Comparison of ENCODE assay signal across 10 mouse cellular contexts in genomic region chr12:29534326-29534725, GRCm38 (mm10). TPM values are rescaled to one million over a fixed set of nuclear protein-coding genes. Genes with fewer than 3 reads are reported as not detected.
DNase-seq lines count a peak whose midpoint lies in the region; ATAC-seq lines count a peak whose summit lies in the region.
"Had no signal": no experiment of that assay in that cellular context is flagged by ENCODE, and none has a peak within 500 bp of the region (broad histone marks: within the 10 kb centered on the region; RNA-seq: fewer than 3 reads in every experiment).

No protein-coding gene starts in this region.

- H3K4me2 ChIP-seq in midbrain, embryonic 16.5 days (ENCODE audit: low read length): peak overlapping the region; percentile 75
- H3K4me2 ChIP-seq: liver, embryonic 13.5 days had no signal

- H3K27ac ChIP-seq in midbrain, embryonic 16.5 days (ENCODE audit: low read length): peak overlapping the region; percentile 96
- H3K27ac ChIP-seq: liver, embryonic 13.5 days had no signal

- 2% methylated on average over 6 of the region's 6 CpGs for WGBS in midbrain, embryonic 16.5 days

- peak; percentile 44 for ATAC-seq in midbrain, embryonic 16.5 days

- no peaks in the 10 kb centered on the region for H3K36me3 ChIP-seq in midbrain, embryonic 16.5 days (ENCODE audit: control insufficient read depth, insufficient read depth, low read length)
- H3K36me3 ChIP-seq: liver, embryonic 13.5 days had no signal

- no peaks in the 10 kb centered on the region for H3K9me3 ChIP-seq in midbrain, embryonic 16.5 days (replicated peaks; ENCODE audit: control insufficient read depth, low read length, poor library complexity, severe bottlenecking)
- H3K9me3 ChIP-seq: liver, embryonic 13.5 days had no signal

- peaks cover 20% of the 10 kb centered on the region for H3K4me1 ChIP-seq in midbrain, embryonic 16.5 days (ENCODE audit: control insufficient read depth, insufficient read depth, low read length)
- H3K4me1 ChIP-seq: liver, embryonic 13.5 days had no signal

- H3K4me3 ChIP-seq in midbrain, embryonic 16.5 days (ENCODE audit: low read depth, low read length): peak overlapping the region; percentile 55
- H3K4me3 ChIP-seq: liver, embryonic 13.5 days had no signal

- peak overlapping the region; percentile 85 for H3K9ac ChIP-seq in midbrain, embryonic 16.5 days (ENCODE audit: low read depth, low read length)
- H3K9ac ChIP-seq: liver, embryonic 13.5 days had no signal

- DNase-seq in layer of hippocampus, adult 11-12 months (ENCODE audit: low spot score): peak; percentile 46
- no peak for DNase-seq in layer of hippocampus, adult 9-10 months (ENCODE audit: low spot score)
- peak; percentile 36 for DNase-seq in embryo, embryonic 10.5 days (ENCODE audit: low spot score)
- DNase-seq in forelimb bud, embryonic 11.5 days (ENCODE audit: low read depth, low spot score): peak; percentile 13
- no peak for DNase-seq in thymus, postnatal 0 days (ENCODE audit: low spot score)
- DNase-seq in lung, postnatal 25 days (ENCODE audit: low spot score): no peak
- no peak for DNase-seq in thymus, postnatal 10 days (ENCODE audit: low spot score in 2 of 2)
- DNase-seq: liver, embryonic 13.5 days had no signal

- H3K27me3 ChIP-seq in midbrain, embryonic 16.5 days (ENCODE audit: control insufficient read depth, insufficient read depth, low read depth, low read length): no peaks in the 10 kb centered on the region

RNA-seq across cellular contexts. Expression of gene Myt1l, which starts 6.1 kb away (rescaled TPM):
- 274 and 304 TPM in 2 replicates for polyA plus RNA-seq in midbrain, embryonic 16.5 days (2015; fragmentation: Nextera tagmentation; extraction: Ambion mirVana)
- 0.16 TPM in 1 of 2 replicates, not detected in the other for polyA plus RNA-seq in thymus, postnatal 0 days (2015; fragmentation: Nextera tagmentation; extraction: Ambion mirVana)
- polyA plus RNA-seq: heart, postnatal 0 days had no signal

Comparison
In these comparisons a context has a peak if more than half of its experiments do, and no peak if none do; other contexts are left out.
1. DNase-seq: peak in layer of hippocampus, adult 11-12 months (single experiment), embryo, embryonic 10.5 days (single experiment) and forelimb bud, embryonic 11.5 days (single experiment); none in layer of hippocampus, adult 9-10 months (single experiment), thymus, postnatal 0 days (single experiment), lung, postnatal 25 days (single experiment) and thymus, postnatal 10 days (0 of 2).
2. RNA of gene Myt1l, which starts 6.1 kb away (polyA plus RNA-seq): 274 to 304 TPM in midbrain, embryonic 16.5 days; 0.16 TPM in thymus, postnatal 0 days; every median in the first group is over 100 times any median in the second.